Mouse (Mus musculus): ENCODE results near the gene Hils1. TPM values are rescaled to one million over a fixed set of nuclear protein-coding genes. Genes with fewer than 3 reads are reported as not detected.

The Hils1 gene
- polyA plus RNA-seq (2015; fragmentation: Nextera tagmentation; extraction: Ambion mirVana), result not detected in 2 replicates

DNA sequence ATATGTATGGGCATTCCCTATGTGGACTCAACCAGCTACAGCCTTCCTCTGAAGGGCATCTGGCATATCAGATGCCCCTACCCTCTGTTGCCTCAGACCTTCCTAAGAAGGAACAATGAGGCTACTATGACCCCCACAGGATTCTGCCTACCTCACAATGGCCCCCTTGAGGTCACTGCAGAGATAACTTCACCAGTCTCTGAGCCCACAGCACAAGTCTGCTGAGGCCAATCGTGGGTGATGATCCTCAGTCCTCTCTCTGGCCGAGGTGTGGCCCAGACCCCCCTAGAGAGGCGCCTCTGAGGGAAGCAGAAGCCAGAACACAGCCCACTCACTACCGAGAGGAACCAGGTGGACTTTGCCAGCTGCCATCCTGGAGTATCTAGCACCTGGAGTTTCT is at the start of gene Hils1:
Gene Hils1 (plus strand): TSS at position 175 of the 400 bp plus-strand sequence.
- Histone ChIP-seq H3K4me3 (no peak within 1 kb of the TSS), H3K36me3 (no peaks in the 10 kb centered on the region), H3K9me3 (no peaks in the 10 kb centered on the region), H3K4me1 (replicated peaks) (no peaks in the 10 kb centered on the region), H3K27ac (replicated peaks) (no peak within 1 kb of the TSS), H3K9ac (no peak within 1 kb of the TSS), H3K27me3 (no peaks in the 10 kb centered on the region; the same call in 1 of the 2 replicates), H3K4me2 (no peak within 1 kb of the TSS)
- no peak for ATAC-seq (ENCODE audit: low read depth)
- WGBS, result 47% methylated on average over 4 of the region's 4 CpGs

GRCm38 (mm10) chr11:94917717-94918116 is 49.7 kb upstream of the Hils1 start:
- no peak overlapping the region for H3K27ac ChIP-seq (replicated peaks)
- no peak overlapping the region for H3K4me2 ChIP-seq
- no peaks in the 10 kb centered on the region for H3K9me3 ChIP-seq
- H3K4me1 ChIP-seq (replicated peaks), result peaks cover 11% of the 10 kb centered on the region
- no peaks in the 10 kb centered on the region for H3K36me3 ChIP-seq
- no peak for ATAC-seq (ENCODE audit: low read depth)
- H3K9ac ChIP-seq, result no peak overlapping the region
- no peak overlapping the region for H3K4me3 ChIP-seq
- WGBS, result 73% methylated on average over 6 of the region's 6 CpGs
- no peaks in the 10 kb centered on the region for H3K27me3 ChIP-seq

DNA sequence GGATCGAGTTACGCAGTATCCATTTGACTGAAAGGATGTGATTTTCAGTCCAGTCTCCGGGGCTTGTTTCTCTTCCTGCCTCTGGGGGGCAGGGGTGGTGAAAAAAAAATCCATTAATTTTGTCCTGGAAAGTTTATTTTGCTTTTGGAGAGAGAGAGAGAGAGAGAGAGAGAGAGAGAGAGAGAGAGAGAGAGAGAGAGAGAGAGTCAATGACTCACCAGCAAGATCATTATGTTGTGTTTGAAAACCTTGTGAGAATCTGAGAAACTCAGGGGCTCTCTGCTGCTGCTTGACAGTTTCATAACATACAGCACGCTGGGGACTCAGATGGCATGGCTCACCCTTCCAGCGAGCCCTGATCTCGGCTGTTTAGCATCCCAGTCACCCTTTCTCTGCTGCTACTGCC is 46.4 kb upstream of the Hils1 start:
- Histone ChIP-seq H3K27ac (replicated peaks) (no peak overlapping the region), H3K4me3 (no peak overlapping the region), H3K36me3 (no peaks in the 10 kb centered on the region), H3K9ac (no peak overlapping the region), H3K9me3 (no peaks in the 10 kb centered on the region), H3K4me2 (no peak overlapping the region), H3K27me3 (no peaks in the 10 kb centered on the region), H3K4me1 (replicated peaks) (peaks cover 8% of the 10 kb centered on the region)
- ATAC-seq (ENCODE audit: low read depth), result no peak
- 49% methylated on average over 6 of the region's 6 CpGs for WGBS

DNA sequence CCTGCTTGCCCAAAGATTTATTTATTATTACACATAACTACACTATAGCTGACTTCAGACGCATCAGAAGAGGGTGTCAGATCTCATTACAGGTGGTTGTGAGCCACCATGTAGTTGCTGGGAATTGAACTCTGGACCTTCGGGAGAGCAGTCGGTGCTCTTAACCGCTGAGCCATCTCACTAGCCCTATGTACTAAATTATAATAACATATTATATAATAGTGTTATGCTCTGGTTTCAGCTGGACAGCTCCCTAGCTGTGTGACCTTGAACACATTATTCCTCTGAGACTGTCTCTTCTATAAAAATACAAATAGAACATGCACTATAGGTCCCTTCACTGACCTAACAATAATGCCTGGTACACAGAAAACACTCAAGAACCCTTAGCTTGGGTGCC is 42.4 kb upstream of the Hils1 start:
- Histone ChIP-seq H3K4me1 (replicated peaks) (peaks cover 19% of the 10 kb centered on the region), H3K27ac (replicated peaks) (no peak overlapping the region), H3K4me3 (no peak overlapping the region), H3K9me3 (no peaks in the 10 kb centered on the region), H3K36me3 (no peaks in the 10 kb centered on the region), H3K9ac (no peak overlapping the region), H3K27me3 (no peaks in the 10 kb centered on the region), H3K4me2 (no peak overlapping the region)
- no peak for ATAC-seq (ENCODE audit: low read depth)
- 91% methylated on average over 4 of the region's 4 CpGs for WGBS

DNA sequence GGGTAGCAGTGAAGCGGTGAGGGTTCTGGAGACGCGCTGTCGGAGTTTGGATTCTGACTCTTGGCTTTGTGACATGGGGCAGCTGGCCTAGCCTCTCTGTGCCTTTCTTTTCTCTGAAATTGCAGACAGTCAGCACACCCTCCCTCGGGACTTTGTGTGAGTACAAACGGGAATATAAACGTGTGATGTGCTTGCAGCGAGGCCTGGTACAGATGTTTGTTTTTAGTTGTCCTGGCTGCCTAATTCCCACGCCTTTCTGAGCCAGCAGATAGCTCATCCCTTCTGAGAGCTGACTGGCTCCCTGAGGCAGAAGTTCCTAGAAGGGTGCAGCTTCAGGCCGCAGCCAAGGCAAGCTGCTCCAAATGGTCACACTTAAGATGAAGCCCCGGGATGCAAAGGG is 41.0 kb upstream of the Hils1 start:
- WGBS, result 70% methylated on average over 11 of the region's 11 CpGs
- no peak for ATAC-seq (ENCODE audit: low read depth)
- no peak overlapping the region for H3K9ac ChIP-seq
- no peak overlapping the region for H3K4me3 ChIP-seq
- no peaks in the 10 kb centered on the region for H3K36me3 ChIP-seq
- peaks cover 19% of the 10 kb centered on the region for H3K4me1 ChIP-seq (replicated peaks)
- 0 out of 2 replicates have a peak, but pooled peaks cover 2% of the 10 kb centered on the region for H3K27me3 ChIP-seq
- H3K4me2 ChIP-seq, result no peak overlapping the region
- no peaks in the 10 kb centered on the region for H3K9me3 ChIP-seq
- no peak overlapping the region for H3K27ac ChIP-seq (replicated peaks)

GRCm38 (mm10) chr11:94927771-94928291 is 39.6 kb upstream of the Hils1 start:
- H3K4me1 ChIP-seq (replicated peaks), result peaks cover 19% of the 10 kb centered on the region
- WGBS, result 28% methylated on average over 5 of the region's 5 CpGs
- no peak overlapping the region for H3K4me2 ChIP-seq
- peaks cover 16% of the 10 kb centered on the region for H3K27me3 ChIP-seq
- no peaks in the 10 kb centered on the region for H3K9me3 ChIP-seq
- H3K9ac ChIP-seq, result no peak overlapping the region
- no peak for ATAC-seq (ENCODE audit: low read depth)
- H3K4me3 ChIP-seq, result no peak overlapping the region
- H3K36me3 ChIP-seq, result no peaks in the 10 kb centered on the region
- no peak overlapping the region for H3K27ac ChIP-seq (replicated peaks)

DNA sequence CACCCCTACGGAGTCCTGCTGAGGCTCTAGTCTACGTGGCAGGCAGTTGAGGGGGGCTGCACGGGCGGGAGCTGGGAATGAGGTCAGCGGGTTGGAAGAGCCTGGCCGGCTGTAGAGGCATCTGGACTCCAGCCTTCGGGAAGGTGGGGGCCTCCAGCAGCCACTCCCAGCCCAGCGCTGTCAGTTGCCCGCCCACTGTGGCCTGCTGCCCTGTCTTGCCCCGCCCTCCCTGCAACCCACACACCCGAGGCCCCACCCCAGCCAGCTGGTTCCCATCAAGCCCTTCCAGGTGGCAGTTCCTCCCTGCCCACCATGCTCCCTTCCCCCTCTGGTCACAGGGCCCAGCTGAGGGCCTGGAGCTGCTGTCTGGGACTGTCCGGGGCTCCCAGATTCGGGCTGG is 38.6 kb upstream of the Hils1 start:
- peaks cover 26% of the 10 kb centered on the region for H3K27me3 ChIP-seq
- H3K9me3 ChIP-seq, result no peaks in the 10 kb centered on the region
- peak overlapping the region; percentile 32 for H3K4me2 ChIP-seq
- no peak overlapping the region for H3K9ac ChIP-seq
- H3K27ac ChIP-seq (replicated peaks), result peak overlapping the region; percentile 65
- H3K4me3 ChIP-seq, result no peak overlapping the region
- peaks cover 19% of the 10 kb centered on the region for H3K4me1 ChIP-seq (replicated peaks)
- ATAC-seq (ENCODE audit: low read depth), result peak; percentile 86
- H3K36me3 ChIP-seq, result no peaks in the 10 kb centered on the region
- 3% methylated on average over 13 of the region's 13 CpGs for WGBS

DNA sequence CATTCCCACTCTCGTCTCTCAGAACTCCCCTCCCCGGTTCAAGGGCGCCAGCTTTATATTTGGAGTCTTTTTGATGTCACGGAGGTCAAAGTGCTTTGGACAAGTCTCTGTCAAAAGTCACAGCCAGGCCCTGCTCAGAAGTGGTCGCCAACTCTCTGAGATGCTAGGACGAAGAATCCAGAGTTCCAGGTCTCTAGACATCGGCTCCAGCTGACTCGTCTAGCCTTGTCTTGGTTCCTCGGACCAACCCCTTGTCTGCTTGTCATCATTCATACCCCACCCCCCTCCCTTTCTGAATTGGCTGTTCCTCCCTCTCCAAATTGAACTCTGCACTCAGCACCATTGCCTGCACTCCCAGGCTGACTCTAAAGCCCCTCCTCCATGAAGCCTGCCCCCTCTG is 37.8 kb upstream of the Hils1 start:
- peaks cover 19% of the 10 kb centered on the region for H3K4me1 ChIP-seq (replicated peaks)
- ATAC-seq (ENCODE audit: low read depth), result no peak
- 59% methylated on average over 9 of the region's 9 CpGs for WGBS
- H3K4me2 ChIP-seq, result no peak overlapping the region
- H3K36me3 ChIP-seq, result no peaks in the 10 kb centered on the region
- no peak overlapping the region for H3K4me3 ChIP-seq
- peak overlapping the region; percentile 65; the same call in 1 of the 2 replicates for H3K27ac ChIP-seq (replicated peaks)
- no peaks in the 10 kb centered on the region for H3K9me3 ChIP-seq
- no peak overlapping the region for H3K9ac ChIP-seq
- H3K27me3 ChIP-seq, result peaks cover 33% of the 10 kb centered on the region

- Histone ChIP-seq H3K36me3 (no peaks in the 10 kb centered on the region), H3K27ac (replicated peaks) (no peak overlapping the region), H3K4me2 (no peak overlapping the region), H3K27me3 (peaks cover 39% of the 10 kb centered on the region), H3K4me1 (replicated peaks) (peaks cover 19% of the 10 kb centered on the region), H3K9ac (no peak overlapping the region), H3K4me3 (no peak overlapping the region), H3K9me3 (no peaks in the 10 kb centered on the region)
- 62% methylated on average over 4 of the region's 4 CpGs for WGBS
- no peak for ATAC-seq (ENCODE audit: low read depth)
Measured at GRCm38 (mm10) chr11:94930151-94930550, 37.2 kb upstream of the Hils1 start.

DNA sequence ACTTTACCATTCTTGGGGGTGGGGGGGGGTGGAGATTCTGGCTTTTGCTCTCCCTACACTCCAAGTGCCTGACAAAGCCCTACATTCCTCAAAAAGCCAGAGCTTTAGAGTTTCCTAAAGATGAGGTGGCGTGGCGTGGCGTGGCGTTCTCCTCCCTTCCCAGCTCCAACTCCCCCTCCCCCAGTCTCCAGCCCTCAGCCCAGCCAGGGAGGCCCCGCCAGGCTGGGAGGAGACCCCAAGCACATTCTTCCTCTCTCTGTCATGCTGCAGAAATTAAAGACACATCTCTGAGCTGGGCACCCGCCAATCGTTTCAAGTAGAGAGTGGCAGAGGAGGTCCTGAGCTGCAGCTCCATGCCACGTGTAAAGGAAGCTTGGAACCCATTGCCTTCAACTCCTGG is 33.8 kb upstream of the Hils1 start:
- no peaks in the 10 kb centered on the region for H3K36me3 ChIP-seq
- H3K9ac ChIP-seq, result no peak overlapping the region
- 22% methylated on average over 8 of the region's 8 CpGs for WGBS
- H3K4me2 ChIP-seq, result no peak overlapping the region
- ATAC-seq (ENCODE audit: low read depth), result no peak
- H3K9me3 ChIP-seq, result no peaks in the 10 kb centered on the region
- H3K27me3 ChIP-seq, result peaks cover 71% of the 10 kb centered on the region
- no peak overlapping the region for H3K4me3 ChIP-seq
- H3K4me1 ChIP-seq (replicated peaks), result peaks cover 28% of the 10 kb centered on the region
- H3K27ac ChIP-seq (replicated peaks), result 0 out of 2 replicates have a peak overlapping the region, but pooled peaks have one; percentile 13

DNA sequence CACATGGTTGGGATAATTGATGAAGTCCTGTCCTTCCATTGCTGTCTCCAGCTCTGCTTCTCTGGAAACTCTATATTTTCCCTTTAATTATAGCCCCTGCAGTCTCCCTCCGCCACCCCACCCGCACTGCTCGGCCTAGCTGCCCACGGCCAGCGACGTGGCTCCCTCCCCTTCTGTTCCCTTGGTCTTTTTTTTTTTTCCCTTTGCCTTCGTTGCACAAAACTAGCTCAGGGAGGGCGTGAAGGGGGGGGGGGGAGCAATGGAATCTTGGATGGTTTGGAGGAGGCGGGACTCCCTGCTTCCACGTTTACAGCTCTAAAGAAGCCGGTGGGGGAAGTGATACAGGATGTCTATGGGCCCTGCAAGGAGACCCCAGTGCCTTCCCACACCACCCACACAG is 32.9 kb upstream of the Hils1 start:
- H3K4me2 ChIP-seq, result no peak overlapping the region
- no peaks in the 10 kb centered on the region for H3K36me3 ChIP-seq
- no peak for ATAC-seq (ENCODE audit: low read depth)
- H3K9me3 ChIP-seq, result no peaks in the 10 kb centered on the region
- no peak overlapping the region for H3K27ac ChIP-seq (replicated peaks)
- H3K4me1 ChIP-seq (replicated peaks), result peaks cover 21% of the 10 kb centered on the region
- WGBS, result 25% methylated on average over 11 of the region's 11 CpGs
- H3K9ac ChIP-seq, result no peak overlapping the region
- H3K4me3 ChIP-seq, result no peak overlapping the region
- H3K27me3 ChIP-seq, result peaks cover 81% of the 10 kb centered on the region

GRCm38 (mm10) chr11:94936045-94936444 is 31.3 kb upstream of the Hils1 start, which contains the start of gene Col1a1:
Gene Col1a1, plus strand, starts transcription at chr11:94936224.
- ATAC-seq (ENCODE audit: low read depth), result no peak
- peaks cover 84% of the 10 kb centered on the region for H3K27me3 ChIP-seq
- H3K9me3 ChIP-seq, result no peaks in the 10 kb centered on the region
- H3K4me3 ChIP-seq, result peak within 1 kb of the TSS; percentile 35
- peak within 1 kb of the TSS; percentile 18; the same call in 1 of the 2 replicates for H3K27ac ChIP-seq (replicated peaks)
- WGBS, result 11% methylated on average over 19 of the region's 19 CpGs
- peak within 1 kb of the TSS; percentile 58 for H3K9ac ChIP-seq
- H3K36me3 ChIP-seq, result no peaks in the 10 kb centered on the region
- peaks cover 21% of the 10 kb centered on the region for H3K4me1 ChIP-seq (replicated peaks)
- H3K4me2 ChIP-seq, result peak within 1 kb of the TSS; percentile 59

GRCm38 (mm10) chr11:94936851-94937295 is 30.5 kb upstream of the Hils1 start:
- H3K9ac ChIP-seq, result peak overlapping the region; percentile 58
- peak; percentile 68 for ATAC-seq (ENCODE audit: low read depth)
- peaks cover 86% of the 10 kb centered on the region for H3K27me3 ChIP-seq
- 2% methylated on average over 14 of the region's 17 CpGs for WGBS
- H3K4me1 ChIP-seq (replicated peaks), result peaks cover 21% of the 10 kb centered on the region
- peak overlapping the region; percentile 35 for H3K4me3 ChIP-seq
- no peak overlapping the region for H3K27ac ChIP-seq (replicated peaks)
- H3K9me3 ChIP-seq, result no peaks in the 10 kb centered on the region
- no peaks in the 10 kb centered on the region for H3K36me3 ChIP-seq
- H3K4me2 ChIP-seq, result peak overlapping the region; percentile 59

Measured in neural tube, embryonic 13.5 days (tissue).